1 mouse cellular context compared by ENCODE assay signal in the genomic region with DNA sequence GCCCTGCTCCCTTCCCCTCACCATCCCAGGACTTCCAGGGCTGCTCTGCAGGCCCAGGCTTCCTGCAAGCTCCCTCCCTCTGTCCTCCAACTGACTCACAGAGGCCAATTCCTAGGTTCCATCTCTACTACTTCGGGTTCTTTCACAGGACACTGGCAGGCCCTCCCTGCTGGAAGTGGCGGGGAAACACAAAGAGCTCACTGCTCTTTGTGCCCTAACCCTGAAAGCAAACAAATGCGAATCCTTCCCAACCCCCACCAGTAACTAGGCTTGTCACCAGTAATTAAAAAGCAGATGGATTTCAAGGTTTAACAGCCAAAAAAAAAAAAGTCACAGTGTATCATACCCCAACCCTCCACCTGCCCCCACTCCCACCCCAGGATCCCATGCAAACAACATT.
TF ChIP-seq lines count a peak whose summit lies in the region.

No protein-coding gene starts in this region.

TF ChIP-seq in myocyte, 11 proteins besides CTCF, POLR2A, EP300 and RAD21 (continued from another document):
- TF ChIP-seq CEBPB (IDR thresholded peaks at IDR 0.05; ENCODE audit: insufficient read depth, poor library complexity, severe bottlenecking), result no peak
- TF ChIP-seq TCF3 (IDR thresholded peaks at IDR 0.05; ENCODE audit: insufficient read length, low read depth), result no peak
